Mouse (Mus musculus) lung, adult 18-20 months (tissue): ENCODE results near the gene AC109138.7.

Experiments
- DNase-seq, 2 experiments: peaks; one replicate each; pipeline ENCODE4 v3.0.0; 2022; ENCODE audit warnings: mixed read lengths in 2 of 2

The AC109138.7 gene

DNA sequence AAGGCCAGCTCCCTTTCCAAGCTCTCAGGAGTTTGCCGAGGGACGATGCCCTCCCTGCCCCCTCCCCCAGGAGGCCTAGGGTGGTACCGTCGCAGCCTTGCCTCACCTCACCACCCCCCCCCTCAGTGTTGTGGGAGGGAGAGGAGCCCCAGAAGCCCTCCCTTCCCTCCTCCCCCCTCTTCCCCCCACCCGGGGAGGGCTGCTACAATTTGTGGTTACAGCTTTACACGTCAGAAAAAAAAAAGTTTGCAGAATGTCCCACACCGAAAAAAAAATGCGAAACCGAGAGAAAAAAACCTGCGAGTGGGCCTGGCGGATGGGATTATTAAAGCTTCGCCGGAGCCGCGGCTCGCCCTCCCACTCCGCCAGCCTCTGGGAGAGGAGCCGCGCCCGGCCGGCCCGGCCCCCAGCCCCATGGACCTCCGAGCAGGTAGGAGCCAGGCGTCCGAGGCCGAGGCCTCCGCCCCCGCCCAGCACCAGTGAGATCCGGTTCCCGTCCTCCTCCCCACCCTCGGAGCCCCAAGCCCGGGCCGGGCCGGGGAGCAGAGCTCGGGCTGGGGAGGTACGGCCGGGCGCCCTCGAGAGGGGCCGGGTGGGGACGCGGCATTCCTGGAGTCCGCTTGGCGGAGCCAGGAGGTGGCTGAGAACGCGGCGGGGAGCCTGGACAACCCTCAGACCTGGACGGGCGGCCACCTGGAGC, at the start of gene AC109138.7, which contains the start of gene Clcf1:
AC109138.7 (plus strand) TSS at position 287 of the 700 bp plus-strand sequence.
Clcf1 (plus strand) TSS at position 168 of the 700 bp plus-strand sequence.
- peak; percentile 68 to 73 for DNase-seq

- DNase-seq, result no peak
Observed at GRCm38 (mm10) chr19:4164721-4165120, 49.4 kb upstream of the AC109138.7 start.

DNA sequence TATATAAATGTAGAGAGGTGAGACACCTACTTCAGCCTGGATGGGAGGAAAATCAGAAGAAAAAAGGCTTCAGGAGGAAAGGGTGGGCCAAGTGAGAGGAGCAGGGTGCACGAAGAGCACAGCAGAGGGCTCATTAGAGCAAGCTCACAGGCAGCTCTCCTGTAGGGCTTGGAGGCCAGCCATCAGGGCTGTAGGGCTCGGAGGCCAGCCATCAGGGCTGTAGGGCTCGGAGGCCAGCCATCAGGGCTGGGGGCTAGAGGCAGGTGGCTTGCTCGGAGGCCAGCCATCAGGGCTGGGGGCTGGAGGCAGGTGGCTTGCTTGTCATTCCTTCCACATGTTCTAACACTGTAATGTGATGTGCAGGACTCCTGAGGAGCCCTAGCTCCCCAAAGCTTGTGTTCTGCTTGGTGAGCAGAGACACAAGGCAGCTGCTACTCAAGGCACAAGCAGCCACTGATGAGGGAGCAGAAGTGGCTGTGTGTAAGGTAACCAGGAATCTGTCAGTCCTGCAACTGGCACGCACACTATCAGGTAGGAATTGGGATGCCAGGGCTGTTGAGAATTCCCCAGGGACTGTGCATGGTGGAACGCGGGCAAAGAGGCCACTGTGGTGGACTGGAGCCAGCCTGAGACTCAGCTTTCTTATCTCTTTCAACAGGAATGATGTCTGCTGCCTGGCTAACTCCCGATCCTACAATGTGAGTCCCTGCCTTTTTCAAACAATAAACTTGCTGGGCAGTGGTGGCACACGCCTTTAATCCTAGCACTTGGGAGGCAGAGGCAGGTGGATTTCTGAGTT, 47.3 kb upstream of the AC109138.7 start:
- DNase-seq, result no peak

- DNase-seq, result peak; percentile 99
Observed at GRCm38 (mm10) chr19:4169378-4169784, 44.8 kb upstream of the AC109138.7 start.

DNA sequence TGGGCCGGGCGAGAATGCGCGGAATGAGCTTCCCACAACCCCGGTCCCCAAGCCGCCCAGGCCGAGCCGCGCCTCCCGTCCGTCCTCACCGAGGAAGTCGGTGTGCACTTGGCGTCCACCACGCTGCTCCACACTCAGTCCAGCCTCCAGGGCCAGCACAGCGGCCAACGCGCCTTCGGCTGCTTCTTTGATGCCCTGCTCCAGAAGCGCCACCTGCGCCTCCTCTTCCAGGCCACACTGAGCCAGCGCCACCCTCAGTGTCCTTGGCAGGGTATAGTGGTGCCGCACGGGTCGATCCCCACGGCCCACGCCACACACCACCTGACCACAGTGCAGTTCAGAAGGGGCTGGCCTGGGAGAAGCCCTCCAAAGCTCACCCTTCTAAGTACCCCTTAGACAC, 44.3 kb upstream of the AC109138.7 start:
- DNase-seq, result no peak

- no peak for DNase-seq
Observed at GRCm38 (mm10) chr19:4170723-4171392, 43.3 kb upstream of the AC109138.7 start.

GRCm38 (mm10) chr19:4171393-4172290, 42.5 kb upstream of the AC109138.7 start:
- DNase-seq, result no peak

DNA sequence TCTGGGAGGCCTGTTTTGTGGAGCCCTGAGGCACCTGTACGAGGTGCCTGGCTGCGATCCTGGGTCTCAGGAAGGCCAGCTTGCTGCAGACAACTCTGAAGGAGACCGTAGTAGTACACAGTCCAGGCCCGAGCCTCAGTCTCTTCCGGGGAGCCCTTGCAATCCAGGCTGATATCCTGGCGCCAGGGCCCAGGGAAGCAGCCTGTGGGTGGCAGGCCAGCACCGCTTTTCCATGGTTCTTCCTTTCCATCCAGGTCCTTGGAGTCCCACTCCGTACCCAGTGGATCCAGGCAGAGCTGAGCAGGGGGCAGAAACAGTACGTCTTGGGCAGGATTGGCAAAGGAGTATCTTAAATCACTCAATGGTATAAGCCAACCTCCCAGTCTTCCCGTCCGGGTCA, 41.2 kb upstream of the AC109138.7 start:
- DNase-seq, result no peak

GRCm38 (mm10) chr19:4175368-4175947, 38.7 kb upstream of the AC109138.7 start, which contains the start of gene Carns1:
Gene Carns1, minus strand, starts transcription at chr19:4175479.
- no peak for DNase-seq

DNA sequence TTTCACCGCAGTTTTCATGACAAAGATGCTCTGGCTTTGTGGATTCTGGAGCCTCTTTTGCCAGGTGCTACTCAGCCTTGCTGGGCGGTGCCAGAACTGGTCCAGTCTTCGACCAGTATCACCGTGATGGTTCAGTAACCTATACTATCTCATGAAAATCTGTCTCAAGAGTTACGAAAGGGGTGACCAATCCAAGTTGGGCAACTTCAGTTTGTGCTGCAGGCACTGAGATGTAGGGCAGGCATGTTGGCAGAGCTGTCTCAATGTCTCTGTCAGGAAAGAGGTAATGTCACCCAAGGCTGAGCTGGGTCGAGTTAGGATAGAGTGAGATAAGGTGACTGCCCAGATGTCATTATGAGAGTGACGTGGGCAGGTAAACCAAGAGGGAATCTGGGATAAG, 33.7 kb upstream of the AC109138.7 start:
- DNase-seq, result no peak

GRCm38 (mm10) chr19:4181892-4182291, 32.3 kb upstream of the AC109138.7 start:
- peak; percentile 76 to 78 for DNase-seq

DNA sequence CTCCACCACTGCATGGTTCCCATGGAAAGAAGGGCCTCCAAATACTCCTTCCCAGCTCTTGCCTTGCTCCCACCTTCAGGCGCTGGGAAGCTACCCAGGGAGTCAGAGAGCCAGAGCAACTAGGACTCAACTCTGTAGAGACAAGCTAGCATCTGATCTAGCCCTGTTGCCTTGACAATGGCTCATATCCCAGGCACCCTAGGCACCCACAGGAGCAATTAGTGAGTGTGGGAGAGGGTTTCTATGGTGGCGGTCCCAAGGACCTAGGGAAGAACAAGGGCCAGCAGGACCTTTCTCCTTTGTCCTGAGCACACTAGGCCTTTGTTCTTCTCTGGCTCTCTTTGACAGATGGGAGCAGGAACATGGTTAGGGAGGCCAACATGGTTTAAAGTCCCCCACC, 30.5 kb upstream of the AC109138.7 start:
- DNase-seq, result no peak

GRCm38 (mm10) chr19:4184976-4185975, 28.9 kb upstream of the AC109138.7 start:
- no peak for DNase-seq

DNA sequence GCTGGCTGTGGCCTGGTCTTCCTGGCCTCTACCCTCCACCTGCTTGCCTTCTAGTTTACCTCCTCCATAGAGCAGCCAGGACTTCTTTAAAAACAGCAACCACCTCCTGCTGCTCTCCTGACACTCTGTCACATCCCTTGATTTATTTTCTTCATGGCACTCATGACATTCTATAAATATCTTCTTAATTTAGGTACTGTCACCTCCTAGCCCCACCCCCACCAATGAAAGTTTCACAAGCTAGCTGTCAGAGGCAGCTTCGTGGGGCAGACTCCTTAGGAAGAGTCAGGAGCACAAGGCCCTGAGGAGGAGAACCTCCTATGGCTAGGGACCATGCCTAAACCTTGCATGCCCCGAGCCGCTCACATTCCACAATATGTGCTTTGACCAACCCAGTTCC, 26.9 kb upstream of the AC109138.7 start:
- DNase-seq, result no peak

GRCm38 (mm10) chr19:4189051-4189620, 25.0 kb upstream of the AC109138.7 start:
- DNase-seq, result no peak

DNA sequence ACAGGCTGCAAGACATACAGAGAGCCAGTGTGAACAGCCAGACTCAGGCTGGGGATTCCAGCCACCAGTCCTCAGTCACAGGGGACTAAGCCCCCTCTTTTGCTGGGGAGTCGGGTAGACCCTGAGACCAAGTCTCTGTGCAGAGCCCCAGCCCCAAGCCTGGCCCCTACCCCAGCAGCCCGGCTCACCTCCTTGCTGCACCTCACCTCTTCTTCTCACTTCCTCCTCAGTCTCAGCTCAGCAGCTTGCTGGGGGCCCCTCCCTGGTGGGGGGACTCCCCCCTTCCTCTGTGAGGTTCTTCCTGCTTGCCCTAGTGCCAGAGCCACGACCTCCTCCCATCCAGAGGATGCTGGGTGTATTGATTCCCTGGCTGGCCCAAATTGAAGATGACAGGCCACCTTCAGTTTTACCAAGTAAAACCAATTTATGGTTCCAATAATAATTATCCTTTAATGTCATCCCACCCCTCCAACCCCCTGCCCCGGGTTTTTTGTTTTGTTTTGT, 23.3 kb upstream of the AC109138.7 start, which contains the start of gene Tbc1d10c:
Tbc1d10c (minus strand) TSS at position 454 of the 504 bp plus-strand sequence.
- DNase-seq, result peak; percentile 66

- peak; percentile 94 to 96 for DNase-seq
Observed at GRCm38 (mm10) chr19:4191528-4192250, 22.5 kb upstream of the AC109138.7 start, which contains the start of gene Ppp1ca. Gene Ppp1ca, plus strand, starts transcription at chr19:4192065.

DNA sequence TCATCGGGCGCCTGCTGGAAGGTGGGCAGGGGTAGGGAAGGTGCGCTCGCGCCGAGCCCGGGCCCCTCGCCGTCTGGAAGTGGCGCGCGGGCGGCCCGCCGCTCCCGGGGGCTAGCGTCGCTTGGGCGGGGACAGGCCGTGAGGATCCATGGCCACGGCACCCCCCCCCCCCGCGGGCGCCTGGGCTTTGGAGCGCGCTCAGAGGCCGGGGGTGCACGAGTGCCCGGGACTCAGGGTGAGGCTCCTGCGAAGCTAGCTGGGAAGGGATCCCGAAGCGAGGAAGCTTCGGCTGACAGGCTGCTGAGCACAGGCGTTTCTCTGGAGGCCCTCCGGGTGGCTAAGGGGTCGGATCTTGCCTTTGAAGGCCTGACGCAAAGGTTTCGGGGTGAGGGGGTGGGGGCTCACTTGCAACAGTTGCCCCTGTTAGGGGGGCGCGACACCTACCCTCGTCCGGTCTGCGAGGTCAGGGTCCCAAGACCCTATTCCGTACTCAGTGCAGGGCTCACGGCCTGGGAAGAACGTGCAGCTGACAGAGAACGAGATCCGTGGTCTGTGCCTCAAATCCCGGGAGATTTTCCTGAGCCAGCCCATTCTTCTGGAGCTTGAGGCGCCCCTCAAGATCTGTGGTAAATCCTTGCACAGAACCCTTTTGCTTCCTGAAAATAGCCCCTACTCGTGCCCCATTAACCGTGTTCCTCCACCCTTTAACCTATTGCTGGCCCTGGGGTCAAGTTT, 21.7 kb upstream of the AC109138.7 start:
- no peak for DNase-seq
